Mouse (Mus musculus) natural killer cell, adult 2 months (primary cell): ENCODE data around the gene Plpp6.
"Not testable (repeated sequence)": the region's sequence is repeated elsewhere in the genome, so short reads cannot be mapped to it uniquely, and the experiment has no call there.

Source experiments
- DNase-seq, 2 experiments: peaks; one replicate each; pipeline ENCODE4 v3.0.0; 2022; ENCODE audit warnings: low spot score in 2 of 2

Plpp6 gene

DNA sequence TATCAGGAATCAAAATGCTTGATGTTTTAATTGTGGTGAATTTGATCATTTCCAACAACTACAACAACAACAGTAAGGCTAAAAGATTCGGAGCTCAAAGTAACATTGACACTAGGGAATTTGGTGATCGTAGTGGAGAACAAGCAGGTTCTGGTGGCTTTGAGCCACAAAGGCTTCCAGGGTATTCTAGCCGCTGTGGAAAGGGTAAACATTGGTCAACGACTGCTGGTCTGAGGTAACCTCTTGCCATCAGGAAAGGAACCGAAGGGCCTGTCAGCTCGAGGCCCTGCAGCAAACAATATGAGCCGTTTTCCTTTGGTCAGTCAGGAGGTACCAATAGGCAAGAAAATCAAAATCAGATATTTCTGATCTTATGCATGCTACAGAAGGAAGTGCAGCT is 18.9 kb downstream of the Plpp6 start:
- DNase-seq: no peak

- DNase-seq: no peak
Measured at GRCm38 (mm10) chr19:28989515-28989914, 25.8 kb downstream of the Plpp6 start.

GRCm38 (mm10) chr19:28990194-28990589 is 26.4 kb downstream of the Plpp6 start, which contains the start of gene Cdc37l1:
Cdc37l1 (plus strand) TSS chr19:28990352.
- peak; percentile 96 for DNase-seq

DNA sequence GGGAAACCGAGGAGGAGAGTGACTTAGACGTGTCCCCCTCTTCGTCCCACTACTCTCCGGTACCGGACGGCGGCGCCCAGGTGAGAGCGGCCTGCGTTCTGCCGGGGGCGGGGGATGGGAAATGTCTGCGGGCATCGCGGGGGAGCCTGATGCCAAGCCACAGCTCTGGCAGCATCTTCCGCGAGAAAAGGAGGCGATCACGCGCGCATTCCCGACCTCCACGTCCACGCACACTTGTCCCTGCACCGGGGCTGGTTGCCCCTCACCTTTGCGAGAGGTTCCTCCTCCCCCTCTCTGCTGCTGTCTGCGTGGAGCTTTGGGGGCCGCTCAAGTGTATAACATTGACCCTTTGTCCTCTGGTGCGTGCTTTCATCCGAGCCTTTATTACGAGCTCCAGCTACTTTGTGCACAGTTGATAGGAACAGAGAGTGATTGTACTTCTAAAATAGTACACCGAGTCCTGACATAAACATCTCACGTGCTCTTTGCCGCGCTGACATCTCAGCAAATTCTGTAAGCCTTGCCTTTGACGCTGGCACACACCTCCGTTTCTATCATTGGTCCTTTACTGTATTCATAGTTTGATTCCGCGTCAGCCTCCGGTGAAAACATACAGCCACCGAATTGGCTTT is 27.0 kb downstream of the Plpp6 start:
- peak in 1 of 2 experiments; percentile 17 for DNase-seq

DNA sequence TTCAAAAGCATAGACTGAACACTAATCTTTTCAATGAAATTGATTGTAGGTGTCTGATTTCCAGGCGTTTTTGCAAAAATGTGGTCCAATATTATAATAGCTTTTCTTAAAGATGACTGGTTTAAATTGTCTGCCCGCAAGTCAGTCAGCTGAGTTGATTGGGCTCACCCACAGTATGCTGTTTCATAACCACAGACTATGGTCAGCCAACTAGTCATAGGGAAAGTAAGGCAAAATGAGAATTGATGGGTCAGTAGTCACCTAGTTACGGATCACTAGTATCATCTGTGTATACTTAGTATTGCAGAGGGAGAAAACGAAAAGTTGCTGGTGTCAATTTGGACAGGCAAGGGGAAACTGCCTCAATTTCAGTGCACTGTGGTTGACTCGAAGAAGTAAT is 27.6 kb downstream of the Plpp6 start:
- no peak for DNase-seq

GRCm38 (mm10) chr19:28994870-28995269 is 31.1 kb downstream of the Plpp6 start:
- DNase-seq: no peak

DNA sequence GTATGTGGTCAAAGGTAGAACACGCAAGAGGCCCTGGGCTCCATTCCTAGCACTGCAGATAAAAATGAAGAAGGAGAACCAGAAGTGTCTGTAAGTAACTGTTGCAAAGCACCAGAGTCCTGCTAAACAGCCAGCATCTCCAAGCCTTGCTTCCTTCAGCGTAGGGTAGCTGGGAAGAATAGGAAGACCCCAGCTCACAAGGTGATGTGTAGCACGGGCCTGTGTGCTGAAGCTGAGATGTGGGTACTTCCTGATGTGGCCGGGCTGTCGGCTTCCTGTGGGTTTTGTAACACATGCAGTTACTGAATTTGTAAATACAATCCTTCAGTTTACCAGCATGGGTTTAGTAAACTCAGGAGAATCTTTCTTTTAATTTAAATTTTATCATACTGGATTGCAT is 31.6 kb downstream of the Plpp6 start:
- DNase-seq: no peak

GRCm38 (mm10) chr19:28997976-28998630 is 34.4 kb downstream of the Plpp6 start:
- no peak for DNase-seq

DNA sequence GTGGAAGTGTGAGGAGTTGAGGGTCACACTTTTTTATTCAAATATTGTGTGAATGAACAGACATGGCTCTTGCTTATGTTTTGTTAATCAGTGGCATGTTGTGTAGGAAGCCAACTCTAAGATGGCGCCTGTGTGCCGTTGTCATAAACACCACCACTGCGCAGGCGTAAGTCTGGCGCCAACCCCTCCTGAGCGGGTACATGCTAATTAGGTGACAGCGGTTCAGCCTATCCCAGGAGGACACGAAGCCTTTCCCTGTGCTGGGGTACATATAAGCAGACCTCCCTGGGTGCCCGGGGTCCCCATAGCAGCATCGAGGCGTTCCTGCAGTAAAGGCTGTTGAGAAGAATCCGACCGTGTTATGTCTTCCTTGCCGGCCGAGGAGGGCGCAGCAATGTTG is 36.6 kb downstream of the Plpp6 start:
- DNase-seq: not testable (repeated sequence)

GRCm38 (mm10) chr19:29008069-29008706 is 44.4 kb downstream of the Plpp6 start:
- DNase-seq: no peak

- no peak for DNase-seq
Measured at GRCm38 (mm10) chr19:29009046-29009445, 45.3 kb downstream of the Plpp6 start.

DNA sequence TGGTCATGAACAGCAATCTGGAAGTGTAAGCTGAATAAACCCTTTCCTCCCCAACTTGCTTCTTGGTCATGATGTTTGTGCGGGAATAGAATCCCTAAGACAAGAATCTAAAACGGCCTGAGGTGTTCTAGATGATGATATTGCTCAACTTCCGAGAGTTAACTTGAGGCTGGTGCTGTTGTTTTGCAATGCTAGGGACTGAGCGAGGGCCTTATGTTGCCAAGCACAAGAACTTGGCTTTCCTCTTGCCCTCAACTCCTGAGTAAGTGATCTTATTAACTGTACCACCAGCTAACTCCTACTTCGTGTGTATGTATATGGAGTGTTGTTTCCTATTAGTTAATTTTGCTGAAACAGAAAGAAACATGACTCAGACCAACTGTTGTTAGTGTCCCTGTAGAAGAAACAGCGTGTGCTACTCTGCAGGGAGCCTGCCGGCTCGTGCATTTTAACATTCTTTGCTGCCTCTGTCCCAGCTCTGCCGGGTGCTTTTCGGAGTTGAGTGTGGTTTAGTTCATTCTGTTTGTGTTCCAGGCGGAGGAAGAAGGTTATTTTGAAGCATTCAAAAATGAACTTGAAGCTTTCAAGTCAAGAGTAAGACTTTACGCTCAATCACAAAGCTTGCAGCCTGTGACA is 47.7 kb downstream of the Plpp6 start:
- no peak for DNase-seq

DNA sequence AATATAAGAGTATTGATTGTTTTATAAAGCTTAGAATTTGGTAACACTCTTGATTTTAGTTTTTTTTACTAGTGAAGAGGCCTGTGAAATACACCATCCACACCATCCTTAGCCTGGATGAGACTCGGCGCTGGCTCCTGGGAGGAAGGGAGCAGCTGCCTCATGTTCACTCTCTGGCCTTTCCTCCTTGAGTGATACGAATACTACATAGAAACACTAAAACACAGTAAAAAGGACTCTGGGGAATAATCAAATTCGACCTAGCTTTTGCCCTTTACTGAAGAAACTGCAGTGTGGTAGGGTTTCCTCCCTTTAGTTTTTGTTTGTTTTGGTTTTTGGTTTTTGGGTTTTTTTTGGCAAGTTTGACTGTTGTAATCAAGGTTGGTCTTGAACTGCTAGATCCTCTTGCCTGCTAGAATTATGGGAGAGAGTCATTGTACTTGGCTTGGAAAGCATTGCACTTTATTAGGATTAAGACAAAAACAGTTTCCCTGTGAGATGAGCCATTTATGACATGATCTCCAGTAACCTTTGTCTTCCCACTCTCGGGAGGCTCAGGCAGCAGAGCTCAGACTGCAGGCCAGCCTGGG is 50.8 kb downstream of the Plpp6 start:
- no peak for DNase-seq

DNA sequence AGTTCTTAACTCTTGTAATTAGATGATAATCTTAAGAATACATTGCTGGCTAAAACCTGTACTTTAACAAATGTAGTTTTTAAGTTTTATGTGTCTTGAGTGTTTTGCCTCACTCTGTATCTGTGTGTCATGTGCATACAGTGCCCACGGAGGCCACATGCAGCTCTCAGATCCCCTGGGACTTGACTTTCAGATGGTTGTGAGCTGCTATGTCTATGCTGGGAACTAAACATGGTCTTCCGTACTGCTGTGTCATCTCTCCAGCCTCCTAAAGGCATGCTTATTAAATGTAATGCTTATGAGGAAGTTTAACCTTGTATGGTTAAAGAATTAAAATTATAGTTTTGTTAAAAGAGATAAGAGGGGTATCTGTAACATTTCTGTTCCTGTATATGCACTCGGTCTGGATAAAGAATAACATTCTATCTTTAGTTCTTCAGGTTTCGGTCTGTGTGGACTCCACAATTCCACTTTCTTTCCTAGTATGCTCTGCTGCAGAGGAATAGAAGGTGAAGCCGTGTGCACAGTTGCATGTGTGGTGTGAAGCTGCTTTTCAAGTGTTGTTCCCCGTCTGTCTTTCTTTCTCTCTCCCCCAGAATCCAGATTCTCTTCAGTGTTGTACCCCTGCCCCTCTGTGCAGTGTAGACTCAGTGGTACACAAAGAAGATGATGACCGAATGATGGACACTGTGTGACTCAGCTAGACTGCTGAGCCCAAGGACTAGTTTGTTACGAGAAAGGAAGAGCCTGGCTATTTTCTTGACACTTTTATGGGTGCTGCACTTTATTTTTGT is 51.9 kb downstream of the Plpp6 start:
- no peak for DNase-seq

DNA sequence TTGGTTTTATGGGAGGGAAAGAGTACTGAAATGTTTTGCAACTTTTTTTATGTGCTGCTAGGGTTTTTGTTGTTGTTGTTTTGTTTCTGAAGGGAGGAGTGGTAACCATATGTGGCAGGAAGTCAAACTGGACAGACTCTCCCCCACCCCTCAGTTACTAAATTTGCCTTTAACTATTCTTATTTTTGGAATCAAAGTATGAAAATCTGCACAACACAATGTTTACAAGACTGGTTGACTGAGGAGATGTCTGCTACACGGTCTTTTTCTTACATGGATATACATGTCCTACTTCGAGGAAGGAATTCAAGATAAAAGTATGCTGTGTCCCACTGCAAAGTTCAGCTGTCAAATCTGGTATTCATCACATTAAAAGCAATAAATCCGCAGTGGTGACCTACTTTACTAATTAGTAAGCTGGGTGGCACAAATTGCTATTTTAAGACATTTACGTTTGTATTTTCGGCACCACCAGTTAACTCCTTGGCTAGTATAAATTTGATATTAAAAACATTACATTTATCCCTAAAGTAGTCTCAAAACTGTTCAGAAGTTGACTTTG is 52.5 kb downstream of the Plpp6 start:
- no peak for DNase-seq
